Mouse (Mus musculus) liver, adult 2 months (tissue): ENCODE data around the gene Smim5.

Experiments used
- CTCF ChIP-seq: fragments of 200-500 bp; IDR thresholded peaks from 2 replicates; pipeline ENCODE4 v1.5.1; 2011; ENCODE audit warnings: low read depth, low read length, control low read depth
- POLR2A ChIP-seq: fragments of 200-500 bp; IDR thresholded peaks from 2 replicates; pipeline ENCODE4 v1.6.1; 2011; ENCODE audit warnings: low read length, control low read depth; ENCODE audit not compliant: insufficient read depth; ENCODE audit errors: extremely low read depth

DNA sequence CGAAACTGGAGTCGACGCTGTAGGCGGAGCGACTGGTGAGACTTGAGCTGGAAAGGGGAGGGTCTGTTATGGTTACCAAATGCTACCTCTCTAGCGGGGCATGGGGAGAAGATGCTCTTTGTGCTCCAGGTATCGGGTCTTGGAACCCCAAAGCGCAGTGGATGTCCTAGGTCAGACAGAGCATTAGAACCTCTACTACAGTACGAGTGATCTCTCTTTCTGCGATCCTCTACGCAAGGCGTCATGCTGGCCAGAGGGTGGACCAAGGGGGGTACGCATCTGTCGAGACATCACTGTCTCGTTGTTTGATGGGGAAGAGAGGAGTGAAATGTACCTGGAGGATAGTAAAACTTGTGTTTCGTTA lies 34.0 kb downstream of the Smim5 start:
- no peak for TF ChIP-seq CTCF
- no peak for TF ChIP-seq POLR2A
